Mouse (Mus musculus) megakaryocyte progenitor cell, adult 5-6 weeks (primary cell): ENCODE measurements around the gene Cxcl14. TPM values are rescaled to one million over a fixed set of nuclear protein-coding genes. Genes with fewer than 3 reads are reported as not detected.
A peak's percentile ranks its signal among the peaks of the same experiment; 100 is the strongest.

ENCODE experiments used
- ATAC-seq: replicated peaks from 2 replicates; pipeline ENCODE4 v1.8.0; 2016; ENCODE audit warnings: mild to moderate bottlenecking, moderate TSS enrichment, inconsistent platforms; ENCODE audit not compliant: poor library complexity
- total RNA-seq, 2 experiments: library from RNA; stranded (forward) in 1 of 2; stranded (reverse) in 1 of 2; fragments of 157-497, 149-512 nt in 1 of 2; fragments of 200-1000 nt in 1 of 2; gene quantifications; 2 replicates each; pipeline versions ENCODE4 v1.2.3 to v1.2.4; 2015 to 2017

Cxcl14 gene
- total RNA-seq, 2 experiments from 2014 or later, result not detected

DNA sequence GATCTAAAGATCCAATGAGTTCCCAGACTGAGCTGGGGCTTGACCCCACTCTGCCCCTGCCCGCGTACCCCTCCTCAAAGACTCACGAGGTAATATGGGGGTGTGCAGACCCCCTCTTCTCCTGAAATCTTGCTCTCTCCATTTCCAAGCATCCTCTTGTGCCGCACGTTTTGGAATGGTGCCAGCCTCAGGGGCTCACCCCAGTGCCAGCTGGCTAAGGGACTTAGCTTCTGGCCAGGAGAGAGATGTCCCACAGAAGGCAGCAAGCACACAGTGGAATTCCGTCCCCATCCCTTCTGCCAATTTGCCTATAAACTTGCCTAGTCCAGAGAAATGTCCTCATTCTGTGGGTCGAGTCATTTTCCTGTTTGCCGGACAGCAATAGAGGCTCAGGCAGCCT, 43.6 kb downstream of the Cxcl14 start:
- ATAC-seq, result no peak

DNA sequence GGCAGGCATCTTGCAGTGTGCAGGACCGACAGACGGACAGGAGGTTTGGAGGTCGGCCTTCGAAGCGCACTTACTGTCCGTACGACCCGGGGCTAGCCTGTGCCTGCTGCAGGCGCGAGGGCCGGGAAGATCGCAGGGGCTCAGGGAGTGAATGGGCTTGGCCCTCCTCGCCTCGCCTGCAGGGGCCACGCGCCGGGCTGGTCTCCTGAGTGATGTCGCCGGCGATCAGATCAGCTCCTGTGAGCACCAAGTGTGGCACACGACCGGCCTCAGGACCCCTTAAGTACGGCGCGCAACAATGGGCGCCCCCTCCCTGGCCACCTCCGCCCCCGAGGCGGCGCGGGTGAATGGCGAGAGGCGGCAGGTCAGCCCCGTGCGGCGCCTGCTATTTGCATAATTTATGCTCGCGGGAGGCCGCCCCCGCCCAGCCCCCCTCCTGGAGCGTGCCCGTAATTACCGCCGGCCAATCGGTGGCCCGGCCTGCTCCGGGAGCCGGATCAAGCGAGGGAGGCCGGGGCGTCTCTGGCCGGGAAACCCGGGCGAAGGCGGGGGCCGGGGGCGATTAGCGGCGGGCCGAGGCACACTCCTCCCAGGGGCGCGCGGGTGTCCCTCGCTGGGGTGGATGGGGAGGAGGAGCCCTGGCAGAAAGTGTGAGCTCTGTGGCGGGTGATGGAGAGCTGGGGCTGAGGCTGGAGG, 44.3 kb downstream of the Cxcl14 start, which contains the start of gene Neurog1:
Neurog1 (minus strand) TSS at position 240 of the 696 bp plus-strand sequence.
- ATAC-seq, result no peak

DNA sequence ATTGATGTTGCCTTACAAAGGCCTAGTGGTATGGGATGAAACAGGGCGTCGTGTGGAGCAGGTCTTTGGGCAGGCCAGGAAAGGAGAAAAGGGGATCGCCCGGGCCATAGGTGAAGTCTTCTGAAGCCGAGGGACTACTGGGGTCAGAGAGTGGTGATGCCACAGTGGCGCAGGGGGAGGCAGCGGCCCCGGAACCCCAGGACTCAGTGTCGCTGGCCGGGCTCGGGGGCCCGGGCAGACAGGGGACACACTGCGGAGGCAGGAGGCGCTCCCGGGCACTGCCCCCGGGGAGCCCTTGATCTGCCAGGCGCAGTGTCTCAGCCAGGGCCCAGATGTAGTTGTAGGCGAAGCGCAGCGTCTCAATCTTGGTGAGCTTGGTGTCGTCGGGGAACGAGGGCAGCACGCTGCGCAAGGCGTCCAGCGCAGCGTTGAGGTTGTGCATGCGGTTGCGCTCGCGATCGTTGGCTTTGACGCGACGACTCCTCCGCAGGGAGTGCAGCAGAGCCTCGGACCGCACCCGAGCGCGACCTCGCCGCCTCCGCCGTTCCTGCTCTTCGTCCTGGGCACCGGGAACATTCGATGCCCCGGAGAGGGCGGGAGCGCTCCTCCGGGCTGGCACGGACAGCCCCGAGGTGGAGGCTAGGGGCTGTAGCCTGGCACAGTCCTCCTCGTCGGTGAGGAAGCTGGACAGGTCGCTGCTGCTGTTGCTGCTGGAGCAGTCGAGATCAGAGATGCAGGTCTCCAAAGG, 45.0 kb downstream of the Cxcl14 start:
- 0 out of 2 replicates have a peak, but pooled peaks have one; percentile 20 for ATAC-seq

DNA sequence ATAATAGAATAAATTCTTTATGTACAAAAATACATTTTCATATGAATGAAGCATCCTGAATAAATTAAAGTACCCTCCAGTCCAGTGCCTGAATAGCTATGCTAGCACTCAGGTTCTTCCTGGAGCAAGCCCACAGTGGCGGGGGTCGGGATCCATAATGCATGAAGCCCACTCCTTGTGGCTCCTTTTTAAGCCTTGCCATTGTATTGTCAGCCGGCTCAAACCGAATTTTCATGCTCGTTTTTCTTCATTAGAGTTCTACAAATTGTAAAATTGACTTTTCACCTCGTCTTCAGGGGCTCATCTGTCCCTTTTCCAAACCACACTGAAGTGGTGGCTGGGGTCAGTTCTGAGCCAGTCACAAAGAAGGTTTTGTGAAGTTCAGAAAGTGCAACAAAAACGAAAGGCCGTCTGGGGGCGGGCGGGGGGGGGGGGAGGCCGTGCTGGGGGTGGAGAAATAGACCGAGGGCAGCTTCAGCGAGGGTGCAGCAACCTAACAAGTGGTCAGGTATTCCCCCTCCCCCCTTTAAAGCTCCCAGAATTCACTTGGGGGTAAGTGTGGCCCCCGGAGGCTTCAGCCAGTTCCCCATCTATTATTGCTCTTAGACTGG, 45.7 kb downstream of the Cxcl14 start:
- no peak for ATAC-seq

DNA sequence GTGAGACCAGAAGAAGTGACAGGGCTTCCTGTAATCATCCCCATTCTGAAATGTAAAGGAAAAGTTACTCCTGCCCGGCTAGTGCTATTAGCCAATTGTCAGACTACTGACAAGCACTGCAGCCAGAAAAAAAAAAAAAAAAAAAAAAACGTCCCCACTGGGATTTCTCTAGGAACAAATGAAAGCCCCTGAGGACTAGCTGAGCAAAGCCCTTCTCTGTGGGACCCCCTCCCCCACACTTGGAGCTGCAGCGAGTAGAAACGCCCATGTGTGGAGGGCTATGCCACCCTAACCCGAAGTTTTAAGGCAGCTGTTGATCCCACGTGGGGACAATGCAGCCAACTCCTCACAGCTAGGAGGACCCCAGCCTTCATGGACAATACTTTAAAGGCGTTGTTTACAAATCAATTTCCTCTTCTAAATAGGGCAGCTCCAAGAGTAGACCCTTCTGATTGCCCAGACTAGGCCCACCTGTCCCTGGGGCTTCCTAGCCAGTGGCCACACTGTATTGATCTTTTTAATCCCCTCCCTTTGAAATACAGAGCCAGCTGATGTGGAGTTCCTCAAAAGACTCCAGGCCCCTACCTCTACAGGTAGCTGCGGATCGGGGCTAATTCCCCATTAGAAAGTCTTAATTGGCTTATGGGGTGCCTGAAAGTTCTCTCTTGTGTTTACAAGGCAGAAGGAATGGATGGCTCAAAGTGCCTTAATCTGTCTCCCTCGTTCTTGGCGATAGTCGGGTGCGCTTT, 46.6 kb downstream of the Cxcl14 start:
- no peak for ATAC-seq

DNA sequence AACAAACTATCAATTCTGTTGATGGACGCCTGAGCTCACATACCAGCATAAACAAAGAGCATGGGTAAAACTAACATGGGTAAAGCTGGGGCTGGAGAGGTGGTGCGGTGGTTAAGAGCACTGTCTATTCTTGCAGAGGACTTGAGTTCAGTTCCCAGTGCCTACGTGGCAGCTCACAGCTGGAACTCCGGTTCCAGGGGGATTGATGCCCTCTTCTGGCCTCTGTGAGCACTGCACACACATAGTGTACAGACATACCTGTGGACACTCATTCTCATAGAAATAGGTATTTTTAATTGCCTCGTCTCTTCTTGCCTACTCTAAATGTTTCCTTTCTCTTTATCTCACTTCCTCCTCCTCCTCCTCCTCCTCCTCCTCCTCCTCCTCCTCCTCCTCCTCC, 53.2 kb downstream of the Cxcl14 start:
- no peak for ATAC-seq

DNA sequence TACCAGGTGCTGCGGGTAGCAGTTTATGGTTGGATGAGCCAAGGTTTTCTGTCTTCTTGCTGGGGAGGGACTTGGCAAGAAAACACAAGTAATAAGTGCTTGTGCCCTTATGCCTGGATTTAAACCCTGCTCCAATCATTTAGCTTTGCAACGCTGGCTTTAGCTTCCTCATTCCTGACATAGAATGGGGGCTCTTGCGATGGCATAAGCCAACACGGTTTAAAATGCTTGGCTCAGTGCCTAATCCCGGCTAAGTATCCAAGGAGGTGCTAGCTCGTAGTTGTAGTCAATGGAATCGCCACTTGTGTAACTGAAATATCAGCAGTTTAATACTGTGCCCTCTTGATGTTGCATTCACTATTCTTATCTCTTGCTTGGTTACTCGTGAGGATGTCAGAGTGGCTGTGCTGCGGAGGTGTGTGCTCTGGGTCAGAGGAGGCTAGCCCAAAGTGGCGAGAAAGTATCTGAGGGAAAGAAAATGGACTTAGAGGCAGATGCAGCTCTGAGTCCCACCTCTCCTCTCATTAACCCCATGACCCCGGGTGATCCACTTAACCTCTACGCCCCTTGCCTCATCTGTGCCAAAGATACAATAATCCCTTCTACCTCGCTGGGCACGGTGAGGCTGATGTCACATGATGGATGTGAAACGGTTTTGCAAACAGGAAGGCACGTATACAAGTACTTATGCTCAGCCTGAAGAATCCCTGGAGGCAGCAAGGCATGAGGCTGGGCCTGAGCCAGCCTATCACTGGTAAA, 56.2 kb downstream of the Cxcl14 start:
- no peak for ATAC-seq

Other genes starting within 250 kb of the Cxcl14 start
- gene H2afy, start 160.2 kb downstream of the Cxcl14 start, total RNA-seq (2015), result 720 and 754 TPM in 2 replicates
- 1,515 and 1,537 TPM in 2 replicates for gene H2afy, start 160.2 kb downstream of the Cxcl14 start, total RNA-seq (2017)
- gene Tifab, start 117.7 kb downstream of the Cxcl14 start, total RNA-seq (2015), result 81.5 and 82.6 TPM in 2 replicates
- 99.3 and 113 TPM in 2 replicates for gene Tifab, start 117.7 kb downstream of the Cxcl14 start, total RNA-seq (2017)
- not detected in 2 replicates for gene Neurog1, start 44.4 kb downstream of the Cxcl14 start, total RNA-seq (2015)
- gene Neurog1, start 44.4 kb downstream of the Cxcl14 start, total RNA-seq (2017), result not detected in 2 replicates
- not detected in 2 replicates for gene Gm3045, start 130.0 kb upstream of the Cxcl14 start, total RNA-seq (2015)
- gene Gm3045, start 130.0 kb upstream of the Cxcl14 start, total RNA-seq (2017), result not detected in 2 replicates
- gene Slc25a48, start 141.8 kb upstream of the Cxcl14 start, total RNA-seq (2015), result 0.05 TPM in 1 of 2 replicates, not detected in the other
- gene Slc25a48, start 141.8 kb upstream of the Cxcl14 start, total RNA-seq (2017), result not detected in 2 replicates
- not detected in 2 replicates for gene Il9, start 185.7 kb upstream of the Cxcl14 start, total RNA-seq (2015)
- gene Il9, start 185.7 kb upstream of the Cxcl14 start, total RNA-seq (2017), result not detected in 2 replicates
- gene Fbxl21, start 225.9 kb upstream of the Cxcl14 start, total RNA-seq (2015), result 0.67 and 0.95 TPM in 2 replicates
- not detected in 2 replicates for gene Fbxl21, start 225.9 kb upstream of the Cxcl14 start, total RNA-seq (2017)